Mouse (Mus musculus): ENCODE measurements around the gene Aifm1. TPM values are rescaled to one million over a fixed set of nuclear protein-coding genes. Genes with fewer than 3 reads are reported as not detected.
"Not testable (repeated sequence)": the region's sequence is repeated elsewhere in the genome, so short reads cannot be mapped to it uniquely, and the experiment has no call there.

The Aifm1 gene
- polyA plus RNA-seq, 1 experiment from 2014 or later, result 97.1 TPM

GRCm38 (mm10) chrX:48441548-48441947 lies 71.8 kb downstream of the Aifm1 start:
- 85% methylated on average over 6 of the region's 6 CpGs for WGBS
- H3K4me3 ChIP-seq (ENCODE audit: low read depth, low read length), result no peak overlapping the region
- no peak for ATAC-seq (replicated peaks; ENCODE audit: insufficient number of reproducible peaks, low FRiP score, low TSS enrichment, low read depth)
- H3K27me3 ChIP-seq (ENCODE audit: control insufficient read depth, insufficient read depth, low read length), result no peaks in the 10 kb centered on the region
- no peaks in the 10 kb centered on the region for H3K9me3 ChIP-seq (replicated peaks; ENCODE audit: control insufficient read depth, low read length)
- no peak for DNase-seq (ENCODE audit: low spot score)
- H3K4me1 ChIP-seq (ENCODE audit: control insufficient read depth, insufficient read depth, low read length), result no peaks in the 10 kb centered on the region
- H3K4me2 ChIP-seq (ENCODE audit: low read depth, low read length), result no peak overlapping the region
- H3K9ac ChIP-seq (replicated peaks; ENCODE audit: low read length), result no peak overlapping the region
- no peaks in the 10 kb centered on the region for H3K36me3 ChIP-seq (replicated peaks; ENCODE audit: control insufficient read depth, insufficient read depth, low read depth, low read length)
- no peak overlapping the region for H3K27ac ChIP-seq (replicated peaks; ENCODE audit: low read depth, low read length)

- Histone ChIP-seq H3K9me3 (replicated peaks; ENCODE audit: control insufficient read depth, low read length) (no peaks in the 10 kb centered on the region), H3K27ac (replicated peaks; ENCODE audit: low read depth, low read length) (no peak overlapping the region), H3K36me3 (replicated peaks; ENCODE audit: control insufficient read depth, insufficient read depth, low read depth, low read length) (no peaks in the 10 kb centered on the region), H3K4me1 (ENCODE audit: control insufficient read depth, insufficient read depth, low read length) (no peaks in the 10 kb centered on the region), H3K27me3 (ENCODE audit: control insufficient read depth, insufficient read depth, low read length) (no peaks in the 10 kb centered on the region), H3K4me2 (ENCODE audit: low read depth, low read length) (no peak overlapping the region), H3K9ac (replicated peaks; ENCODE audit: low read length) (no peak overlapping the region), H3K4me3 (ENCODE audit: low read depth, low read length) (no peak overlapping the region)
- no peak for ATAC-seq (replicated peaks; ENCODE audit: insufficient number of reproducible peaks, low FRiP score, low TSS enrichment, low read depth)
- 44% methylated on average over 4 of the region's 4 CpGs for WGBS
- no peak for DNase-seq (ENCODE audit: low spot score)
Measured at GRCm38 (mm10) chrX:48439036-48439435, 74.3 kb downstream of the Aifm1 start.

DNA sequence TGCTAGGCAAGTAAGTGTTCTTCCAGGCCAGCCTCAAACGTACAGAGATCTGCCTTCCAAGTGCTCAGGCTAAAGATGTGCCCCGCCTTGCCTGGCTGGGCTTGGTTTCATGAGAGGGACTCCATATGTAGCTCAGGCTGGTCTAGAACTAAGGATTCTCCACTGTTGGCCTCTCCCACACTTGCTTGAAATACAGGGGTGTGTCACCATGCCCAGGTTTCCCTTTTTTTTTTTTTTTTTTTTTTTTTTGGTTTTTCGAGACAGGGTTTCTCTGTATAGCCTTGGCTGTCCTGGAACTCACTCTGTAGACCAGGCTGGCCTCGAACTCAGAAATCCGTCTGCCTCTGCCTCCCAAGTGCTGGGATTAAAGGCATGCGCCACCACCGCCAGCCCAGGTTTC lies 77.3 kb downstream of the Aifm1 start:
- ATAC-seq (replicated peaks; ENCODE audit: insufficient number of reproducible peaks, low FRiP score, low TSS enrichment, low read depth), result not testable (repeated sequence)

DNA sequence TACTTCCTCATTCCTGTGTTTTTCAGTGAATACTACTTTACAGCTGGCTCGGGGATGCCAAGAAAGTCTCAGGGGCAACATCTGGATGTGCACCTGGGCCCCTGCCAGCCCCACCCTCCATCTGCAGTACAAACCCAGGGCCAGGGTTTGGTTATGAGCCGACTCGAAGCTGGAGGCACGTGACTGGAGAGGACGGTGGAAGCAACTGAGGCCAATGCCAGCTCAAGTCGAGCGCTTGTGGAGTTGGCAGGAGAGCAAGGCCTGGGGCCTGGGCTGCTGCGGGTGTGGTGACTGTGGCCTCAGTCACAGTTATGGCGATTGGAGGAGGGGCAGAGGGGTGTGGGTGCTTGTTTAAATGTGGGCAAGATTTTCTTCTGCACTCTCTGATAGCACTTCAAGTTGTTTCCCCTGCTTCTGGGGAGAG lies 77.9 kb downstream of the Aifm1 start:
- H3K27me3 ChIP-seq (ENCODE audit: control insufficient read depth, insufficient read depth, low read length), result no peaks in the 10 kb centered on the region
- no peak overlapping the region for H3K4me2 ChIP-seq (ENCODE audit: low read depth, low read length)
- ATAC-seq (replicated peaks; ENCODE audit: insufficient number of reproducible peaks, low FRiP score, low TSS enrichment, low read depth) (no peak), DNase-seq (ENCODE audit: low spot score) (no peak)
- no peak overlapping the region for H3K4me3 ChIP-seq (ENCODE audit: low read depth, low read length)
- no peaks in the 10 kb centered on the region for H3K4me1 ChIP-seq (ENCODE audit: control insufficient read depth, insufficient read depth, low read length)
- H3K9me3 ChIP-seq (replicated peaks; ENCODE audit: control insufficient read depth, low read length), result no peaks in the 10 kb centered on the region
- H3K9ac ChIP-seq (replicated peaks; ENCODE audit: low read length), result no peak overlapping the region
- H3K27ac ChIP-seq (replicated peaks; ENCODE audit: low read depth, low read length), result no peak overlapping the region
- H3K36me3 ChIP-seq (replicated peaks; ENCODE audit: control insufficient read depth, insufficient read depth, low read depth, low read length), result no peaks in the 10 kb centered on the region
- WGBS, result 75% methylated on average over 9 of the region's 9 CpGs

More for the DNA sequence above, 77.3 kb downstream of the Aifm1 start:
- WGBS, result 86% methylated on average over 5 of the region's 7 CpGs
- H3K27ac ChIP-seq (replicated peaks; ENCODE audit: low read depth, low read length); H3K4me2 ChIP-seq (ENCODE audit: low read depth, low read length); H3K4me3 ChIP-seq (ENCODE audit: low read depth, low read length); DNase-seq (ENCODE audit: low spot score); H3K9ac ChIP-seq (replicated peaks; ENCODE audit: low read length); H3K9me3 ChIP-seq (replicated peaks; ENCODE audit: control insufficient read depth, low read length); H3K4me1 ChIP-seq (ENCODE audit: control insufficient read depth, insufficient read depth, low read length); H3K27me3 ChIP-seq (ENCODE audit: control insufficient read depth, insufficient read depth, low read length); H3K36me3 ChIP-seq (replicated peaks; ENCODE audit: control insufficient read depth, insufficient read depth, low read depth, low read length): not testable (repeated sequence)

DNA sequence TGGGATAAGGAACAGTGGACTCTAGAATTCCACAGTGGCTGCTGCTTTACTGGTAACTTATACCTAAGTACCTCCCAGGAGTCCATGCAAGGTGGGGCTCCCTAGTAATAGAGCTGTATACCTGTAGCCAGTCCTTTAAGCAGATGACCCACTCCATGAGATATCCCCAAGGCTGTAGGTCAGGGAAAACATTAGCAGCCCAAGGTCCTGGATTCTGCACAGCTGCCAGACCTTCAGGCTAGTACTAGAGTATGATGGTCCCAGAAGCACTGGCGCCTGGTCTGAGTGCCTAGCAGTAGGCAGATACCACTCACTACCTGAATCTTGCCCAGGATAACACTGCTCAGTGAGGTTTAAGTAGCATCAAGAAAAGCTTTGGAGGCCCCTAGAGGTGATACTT lies 79.1 kb downstream of the Aifm1 start:
- no peak overlapping the region for H3K4me3 ChIP-seq (ENCODE audit: low read depth, low read length)
- H3K9me3 ChIP-seq (replicated peaks; ENCODE audit: control insufficient read depth, low read length), result no peaks in the 10 kb centered on the region
- no peak overlapping the region for H3K27ac ChIP-seq (replicated peaks; ENCODE audit: low read depth, low read length)
- H3K36me3 ChIP-seq (replicated peaks; ENCODE audit: control insufficient read depth, insufficient read depth, low read depth, low read length), result no peaks in the 10 kb centered on the region
- H3K4me2 ChIP-seq (ENCODE audit: low read depth, low read length), result no peak overlapping the region
- no peak overlapping the region for H3K9ac ChIP-seq (replicated peaks; ENCODE audit: low read length)
- WGBS, result 73% methylated on average over 1 of the region's 1 CpGs
- H3K27me3 ChIP-seq (ENCODE audit: control insufficient read depth, insufficient read depth, low read length), result no peaks in the 10 kb centered on the region
- H3K4me1 ChIP-seq (ENCODE audit: control insufficient read depth, insufficient read depth, low read length), result no peaks in the 10 kb centered on the region
- no peak for DNase-seq (ENCODE audit: low spot score)
- ATAC-seq (replicated peaks; ENCODE audit: insufficient number of reproducible peaks, low FRiP score, low TSS enrichment, low read depth), result no peak

GRCm38 (mm10) chrX:48433527-48433899 lies 79.8 kb downstream of the Aifm1 start:
- Histone ChIP-seq H3K36me3 (replicated peaks; ENCODE audit: control insufficient read depth, insufficient read depth, low read depth, low read length) (no peaks in the 10 kb centered on the region), H3K4me1 (ENCODE audit: control insufficient read depth, insufficient read depth, low read length) (no peaks in the 10 kb centered on the region), H3K27ac (replicated peaks; ENCODE audit: low read depth, low read length) (no peak overlapping the region), H3K4me3 (ENCODE audit: low read depth, low read length) (no peak overlapping the region), H3K27me3 (ENCODE audit: control insufficient read depth, insufficient read depth, low read length) (no peaks in the 10 kb centered on the region), H3K4me2 (ENCODE audit: low read depth, low read length) (no peak overlapping the region), H3K9ac (replicated peaks; ENCODE audit: low read length) (no peak overlapping the region), H3K9me3 (replicated peaks; ENCODE audit: control insufficient read depth, low read length) (no peaks in the 10 kb centered on the region)
- 38% methylated on average over 6 of the region's 6 CpGs for WGBS
- no peak for DNase-seq (ENCODE audit: low spot score)
- no peak for ATAC-seq (replicated peaks; ENCODE audit: insufficient number of reproducible peaks, low FRiP score, low TSS enrichment, low read depth)

GRCm38 (mm10) chrX:48432599-48433526 lies 80.5 kb downstream of the Aifm1 start:
- no peaks in the 10 kb centered on the region for H3K36me3 ChIP-seq (replicated peaks; ENCODE audit: control insufficient read depth, insufficient read depth, low read depth, low read length)
- no peaks in the 10 kb centered on the region for H3K4me1 ChIP-seq (ENCODE audit: control insufficient read depth, insufficient read depth, low read length)
- WGBS, result 67% methylated on average over 15 of the region's 15 CpGs
- H3K27ac ChIP-seq (replicated peaks; ENCODE audit: low read depth, low read length), result no peak overlapping the region
- H3K9me3 ChIP-seq (replicated peaks; ENCODE audit: control insufficient read depth, low read length), result no peaks in the 10 kb centered on the region
- H3K9ac ChIP-seq (replicated peaks; ENCODE audit: low read length), result no peak overlapping the region
- H3K4me2 ChIP-seq (ENCODE audit: low read depth, low read length), result no peak overlapping the region
- ATAC-seq (replicated peaks; ENCODE audit: insufficient number of reproducible peaks, low FRiP score, low TSS enrichment, low read depth) (no peak), DNase-seq (ENCODE audit: low spot score) (no peak)
- no peaks in the 10 kb centered on the region for H3K27me3 ChIP-seq (ENCODE audit: control insufficient read depth, insufficient read depth, low read length)
- no peak overlapping the region for H3K4me3 ChIP-seq (ENCODE audit: low read depth, low read length)

GRCm38 (mm10) chrX:48429538-48429937 lies 83.8 kb downstream of the Aifm1 start:
- DNase-seq (ENCODE audit: low spot score), result no peak
- Histone ChIP-seq H3K4me1 (ENCODE audit: control insufficient read depth, insufficient read depth, low read length) (no peaks in the 10 kb centered on the region), H3K9me3 (replicated peaks; ENCODE audit: control insufficient read depth, low read length) (no peaks in the 10 kb centered on the region), H3K27ac (replicated peaks; ENCODE audit: low read depth, low read length) (no peak overlapping the region), H3K27me3 (ENCODE audit: control insufficient read depth, insufficient read depth, low read length) (no peaks in the 10 kb centered on the region), H3K36me3 (replicated peaks; ENCODE audit: control insufficient read depth, insufficient read depth, low read depth, low read length) (no peaks in the 10 kb centered on the region), H3K4me2 (ENCODE audit: low read depth, low read length) (no peak overlapping the region), H3K4me3 (ENCODE audit: low read depth, low read length) (no peak overlapping the region), H3K9ac (replicated peaks; ENCODE audit: low read length) (no peak overlapping the region)
- ATAC-seq (replicated peaks; ENCODE audit: insufficient number of reproducible peaks, low FRiP score, low TSS enrichment, low read depth), result no peak
- WGBS, result 21% methylated on average over 6 of the region's 6 CpGs

Data from embryonic facial prominence, embryonic 11.5 days (tissue).